Mouse (Mus musculus): ENCODE data around the gene Rreb1. TPM values are rescaled to one million over a fixed set of nuclear protein-coding genes. Genes with fewer than 3 reads are reported as not detected.

The Rreb1 gene
- total and polyA plus RNA-seq, 3 experiments = 8.1 to 34.0 TPM; not detected in 1

DNA sequence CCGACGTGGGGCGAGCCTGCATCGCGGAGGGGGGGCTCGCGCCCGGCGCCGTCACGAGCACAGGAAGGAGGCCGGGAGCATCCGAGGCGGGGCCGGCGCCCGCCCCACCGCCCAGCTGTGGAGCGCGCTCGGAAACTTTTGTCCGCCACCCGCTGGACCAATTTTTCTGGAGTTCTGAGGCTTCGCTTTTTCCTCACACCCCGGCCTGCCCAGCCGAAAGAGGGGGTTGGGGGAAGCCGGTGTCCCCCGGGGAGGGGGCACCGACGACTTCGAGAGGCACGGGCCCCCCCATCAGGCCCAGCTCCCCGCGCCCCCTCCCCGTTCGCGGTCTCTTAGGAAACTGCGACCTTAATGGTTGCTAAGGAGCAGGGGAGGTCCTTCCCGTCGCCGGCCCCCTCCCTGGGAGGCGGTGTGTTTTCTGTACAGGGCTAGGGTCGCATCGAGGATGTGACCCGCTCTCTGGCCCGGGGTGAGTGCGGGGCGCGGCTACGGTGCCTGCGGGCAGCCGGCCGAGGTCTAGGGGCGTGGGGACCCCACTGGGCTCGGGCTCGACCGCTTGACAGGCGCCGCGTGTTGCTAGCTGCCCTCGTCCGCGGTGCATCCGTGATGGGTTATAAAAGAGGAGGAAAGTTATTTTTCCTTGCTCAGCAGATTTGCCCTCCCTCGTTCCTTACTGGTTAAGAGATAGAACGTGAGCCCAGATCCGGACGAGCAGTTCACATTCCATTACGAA lies 49.2 kb downstream of the Rreb1 start:
- H3K4me3 ChIP-seq (ENCODE audit: control insufficient read depth in 1 of 2, insufficient read depth in 1 of 2, low read depth in 2 of 2, low read length in 2 of 2) = peak overlapping the region; percentile 68 to 92
- H3K27ac ChIP-seq (ENCODE audit: control insufficient read depth, low read depth, low read length) = peak overlapping the region; percentile 65
- H3K27me3 ChIP-seq (ENCODE audit: control insufficient read depth in 1 of 2, insufficient read depth in 2 of 2, low read length in 2 of 2) = no peaks in the 10 kb centered on the region
- no peaks in the 10 kb centered on the region for H3K9me3 ChIP-seq (replicated peaks; ENCODE audit: insufficient read depth, low read length)
- peak overlapping the region; percentile 70 for H3K9ac ChIP-seq (ENCODE audit: control insufficient read depth, low read depth, low read length, poor library complexity, severe bottlenecking)
- peaks cover 61% of the 10 kb centered on the region for H3K79me2 ChIP-seq (ENCODE audit: control insufficient read depth, insufficient read depth, low read length, poor library complexity)
- no peak for TF ChIP-seq GATA1 (IDR thresholded peaks at IDR 0.05; ENCODE audit: low read depth, low read length)
- peak; percentile 20; the same call in 1 of the 2 replicates for TF ChIP-seq SIN3A (IDR thresholded peaks at IDR 0.05; ENCODE audit: low read length)
- 0 out of 2 replicates have a peak, but pooled peaks have one; percentile 55 for TF ChIP-seq MAZ (IDR thresholded peaks at IDR 0.05; ENCODE audit: low read depth, low read length)
- no peak for TF ChIP-seq EP300 (IDR thresholded peaks at IDR 0.05; ENCODE audit: low read depth in 1 of 2, low read length in 2 of 2)
- TF ChIP-seq POLR2A (IDR thresholded peaks at IDR 0.05; ENCODE audit: control insufficient read depth in 1 of 2, insufficient read depth in 1 of 2, low read depth in 1 of 2, low read length in 2 of 2, poor library complexity in 1 of 2) = peak in 1 of 2 experiments; percentile 6; a peak in 1 of 4 replicates
- TF ChIP-seq MXI1 (IDR thresholded peaks at IDR 0.05; ENCODE audit: low read depth, low read length) = peak; percentile 25; the same call in 1 of the 2 replicates
- peak; percentile 74; the same call in 1 of the 2 replicates for TF ChIP-seq MAFK (IDR thresholded peaks at IDR 0.05; ENCODE audit: borderline replicate concordance, low read depth, low read length)
- H3K36me3 ChIP-seq (ENCODE audit: control insufficient read depth in 1 of 2, insufficient read depth in 2 of 2, low read length in 2 of 2) = peaks cover 0 to 34% of the 10 kb centered on the region in 2 experiments; a peak in 2 of 4 replicates
- H3K4me1 ChIP-seq (ENCODE audit: control insufficient read depth in 1 of 2, insufficient read depth in 2 of 2, low read length in 2 of 2) = peaks cover 20 to 26% of the 10 kb centered on the region in 2 experiments
- peak; percentile 55 for DNase-seq (ENCODE audit: low read depth, low spot score)

DNA sequence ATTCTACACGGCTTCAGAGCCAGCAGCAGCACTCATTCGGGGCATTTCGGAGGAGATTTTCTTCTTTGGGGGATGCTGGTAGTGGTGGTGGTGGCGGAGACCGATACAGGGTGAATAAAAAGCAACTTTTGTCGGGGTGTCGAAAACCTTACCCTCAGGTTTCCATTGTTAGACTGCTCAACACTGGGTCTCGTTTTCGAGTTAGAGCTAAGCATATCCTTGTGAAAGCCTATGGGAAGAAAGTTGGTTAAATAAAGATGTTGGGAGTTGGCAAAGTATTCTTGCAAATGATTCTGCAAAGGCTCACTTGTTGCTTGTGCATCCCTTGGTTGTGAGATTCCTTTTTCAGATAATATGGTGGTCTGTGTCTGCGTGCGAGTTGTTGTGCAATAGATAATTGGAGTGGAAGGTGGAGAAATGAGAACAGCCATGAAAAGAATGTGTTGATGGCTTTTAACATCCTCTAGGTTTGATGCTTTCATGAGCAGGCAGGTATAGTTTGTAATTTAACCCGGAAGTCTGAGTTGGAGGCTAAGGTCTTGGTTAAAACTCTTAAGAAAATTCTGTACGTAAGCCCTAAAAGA lies 49.9 kb downstream of the Rreb1 start:
- DNase-seq (ENCODE audit: low read depth, low spot score) = no peak
- H3K27me3 ChIP-seq (ENCODE audit: control insufficient read depth in 1 of 2, insufficient read depth in 2 of 2, low read length in 2 of 2) = no peaks in the 10 kb centered on the region
- H3K79me2 ChIP-seq (ENCODE audit: control insufficient read depth, insufficient read depth, low read length, poor library complexity) = peaks cover 66% of the 10 kb centered on the region
- no peak overlapping the region for H3K27ac ChIP-seq (ENCODE audit: control insufficient read depth, low read depth, low read length)
- TF ChIP-seq UBTF (IDR thresholded peaks at IDR 0.05; ENCODE audit: borderline replicate concordance, insufficient read depth, low read depth, low read length) (no peak), E2F4 (IDR thresholded peaks at IDR 0.05; ENCODE audit: borderline replicate concordance, low read depth, low read length) (no peak), POLR2AphosphoS5 (IDR thresholded peaks at IDR 0.05; ENCODE audit: borderline replicate concordance, low read depth, low read length) (no peak), ETS1 (IDR thresholded peaks at IDR 0.05; ENCODE audit: low read depth, low read length) (0 out of 2 replicates have a peak, but pooled peaks have one; percentile 12), HCFC1 (IDR thresholded peaks at IDR 0.05; ENCODE audit: low read depth, low read length) (0 out of 2 replicates have a peak, but pooled peaks have one; percentile 3), GATA1 (IDR thresholded peaks at IDR 0.05; ENCODE audit: low read depth, low read length) (peak; percentile 43)
- peak overlapping the region; percentile 70 for H3K9ac ChIP-seq (ENCODE audit: control insufficient read depth, low read depth, low read length, poor library complexity, severe bottlenecking)
- peaks cover 0 to 33% of the 10 kb centered on the region in 2 experiments; a peak in 2 of 4 replicates for H3K36me3 ChIP-seq (ENCODE audit: control insufficient read depth in 1 of 2, insufficient read depth in 2 of 2, low read length in 2 of 2)
- H3K9me3 ChIP-seq (replicated peaks; ENCODE audit: insufficient read depth, low read length) = no peaks in the 10 kb centered on the region
- peak overlapping the region; percentile 68 to 92 for H3K4me3 ChIP-seq (ENCODE audit: control insufficient read depth in 1 of 2, insufficient read depth in 1 of 2, low read depth in 2 of 2, low read length in 2 of 2)
- peaks cover 18 to 21% of the 10 kb centered on the region in 2 experiments for H3K4me1 ChIP-seq (ENCODE audit: control insufficient read depth in 1 of 2, insufficient read depth in 2 of 2, low read length in 2 of 2)
